Mouse (Mus musculus): ENCODE measurements around the gene BC107364. TPM values are rescaled to one million over a fixed set of nuclear protein-coding genes. Genes with fewer than 3 reads are reported as not detected.
"Not testable (repeated sequence)": the region's sequence is repeated elsewhere in the genome, so short reads cannot be mapped to it uniquely, and the experiment has no call there.

Gene BC107364
- total RNA-seq, 2 experiments from 2014 or later, result not detected

DNA sequence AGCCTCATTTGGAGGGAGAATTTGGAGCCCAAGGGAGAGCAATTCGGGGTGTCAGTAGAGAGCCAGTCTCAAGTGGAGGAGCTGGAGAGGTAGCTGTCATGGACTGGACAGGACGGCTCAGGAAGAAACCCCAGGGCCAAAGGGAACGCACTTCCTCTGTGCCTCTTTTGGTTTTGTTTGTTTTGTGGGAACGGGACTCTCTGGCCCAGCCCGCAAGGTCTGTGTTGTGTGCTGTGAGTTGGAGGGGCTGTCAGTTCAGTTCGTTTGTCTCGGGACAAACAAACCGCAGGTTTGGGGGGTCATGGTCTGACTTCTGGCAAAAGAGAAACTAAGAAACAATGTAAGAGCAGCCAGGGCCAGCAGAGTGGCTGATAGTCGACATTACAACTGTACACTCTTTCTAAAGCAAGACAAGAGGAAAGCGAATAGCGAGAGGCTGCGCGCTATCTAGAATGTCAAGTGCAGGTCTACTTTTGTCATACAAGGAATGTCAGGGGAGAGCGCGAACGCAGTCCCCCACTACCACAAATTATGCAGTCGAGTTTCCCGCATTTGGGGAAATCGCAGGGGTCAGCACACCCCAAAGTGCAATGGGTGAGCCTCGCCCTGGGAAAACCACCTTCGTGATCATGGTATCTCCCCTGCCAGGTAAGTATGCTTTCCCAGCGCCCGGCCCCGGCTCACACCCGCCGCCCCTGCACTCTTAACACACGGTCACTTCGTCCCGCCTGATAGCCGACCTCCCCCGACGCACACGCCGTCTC lies 34.1 kb upstream of the BC107364 start:
- DNase-seq, result not testable (repeated sequence)

DNA sequence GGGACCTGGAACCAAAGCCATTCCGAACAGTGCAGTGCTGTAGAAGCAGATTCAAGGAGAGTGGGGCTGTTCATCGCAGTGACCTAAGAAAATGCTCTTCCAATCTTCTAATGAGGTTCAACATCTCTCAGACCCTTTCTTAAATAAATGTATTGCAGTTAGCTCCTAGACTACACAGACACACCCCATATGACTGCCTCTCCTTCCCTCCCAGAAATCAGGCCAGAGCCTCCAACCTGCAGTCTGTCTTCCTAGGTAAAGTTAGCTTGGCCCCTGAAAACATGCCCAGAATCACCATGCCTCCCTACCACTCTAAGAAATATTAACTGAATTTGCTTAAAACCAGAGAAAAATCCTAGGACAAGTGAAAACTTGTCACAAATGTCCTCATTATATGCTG lies 33.3 kb upstream of the BC107364 start:
- DNase-seq, result no peak

DNA sequence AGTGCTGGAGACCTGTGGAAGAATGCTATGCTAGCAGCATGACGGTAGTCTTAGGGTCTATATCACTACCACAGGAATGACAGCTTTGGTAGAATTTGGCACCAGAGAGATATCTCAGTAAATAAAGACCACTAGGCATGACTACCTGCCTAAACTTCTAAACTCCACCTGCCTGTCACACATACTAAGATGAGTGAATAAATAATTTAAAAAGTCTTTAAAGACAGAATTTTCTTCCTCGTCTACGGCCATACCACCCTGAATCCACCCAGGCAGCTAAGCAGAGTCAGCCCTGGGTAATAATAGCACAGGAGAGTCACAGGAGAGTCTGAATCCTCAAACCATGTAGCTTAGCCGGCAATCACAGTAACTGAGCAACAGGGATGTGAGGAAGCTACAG lies 32.8 kb upstream of the BC107364 start:
- DNase-seq, result no peak

DNA sequence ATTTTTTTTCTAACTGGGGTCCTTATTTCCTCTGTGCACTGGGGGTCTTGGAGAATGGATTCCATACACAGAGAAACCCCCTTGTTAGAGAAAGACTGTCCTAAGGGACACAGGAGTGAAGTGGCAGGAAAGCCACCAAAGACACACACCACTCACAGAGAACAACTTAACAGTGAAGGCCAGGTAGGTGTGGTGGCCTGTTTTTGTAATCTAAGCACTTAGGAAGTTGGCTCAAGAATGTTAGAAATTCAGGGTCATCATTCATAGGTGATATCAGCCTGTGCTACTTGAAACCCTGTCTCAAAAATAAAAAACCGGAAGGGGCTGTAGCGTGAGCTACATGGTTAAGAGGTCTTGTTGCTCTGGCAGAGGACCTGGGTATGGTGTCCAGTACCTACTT lies 31.8 kb upstream of the BC107364 start:
- DNase-seq, result no peak

- not testable (repeated sequence) for DNase-seq
Observed at GRCm38 (mm10) chr3:96483044-96483443, 30.9 kb upstream of the BC107364 start.

GRCm38 (mm10) chr3:96482451-96482850 lies 30.3 kb upstream of the BC107364 start:
- no peak for DNase-seq

DNA sequence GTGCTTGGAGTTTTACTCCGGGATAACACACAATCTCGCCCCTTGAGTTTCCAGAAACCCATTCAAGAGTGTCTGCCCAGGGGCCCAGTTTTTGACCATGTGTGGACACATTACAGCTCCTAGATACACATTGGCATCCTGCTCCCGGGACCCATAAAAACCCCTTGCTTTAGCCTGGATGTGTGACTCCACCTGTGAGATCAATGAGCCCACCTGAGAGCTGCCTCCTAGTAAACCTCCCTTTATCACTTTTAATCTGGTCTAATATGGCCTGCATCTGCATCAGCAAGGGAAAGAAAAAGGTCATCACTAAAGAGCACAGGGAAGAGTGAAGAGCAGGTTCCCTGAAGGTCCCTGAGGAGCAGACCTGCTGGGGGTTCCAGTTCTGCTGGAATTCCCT lies 29.8 kb upstream of the BC107364 start:
- no peak for DNase-seq

DNA sequence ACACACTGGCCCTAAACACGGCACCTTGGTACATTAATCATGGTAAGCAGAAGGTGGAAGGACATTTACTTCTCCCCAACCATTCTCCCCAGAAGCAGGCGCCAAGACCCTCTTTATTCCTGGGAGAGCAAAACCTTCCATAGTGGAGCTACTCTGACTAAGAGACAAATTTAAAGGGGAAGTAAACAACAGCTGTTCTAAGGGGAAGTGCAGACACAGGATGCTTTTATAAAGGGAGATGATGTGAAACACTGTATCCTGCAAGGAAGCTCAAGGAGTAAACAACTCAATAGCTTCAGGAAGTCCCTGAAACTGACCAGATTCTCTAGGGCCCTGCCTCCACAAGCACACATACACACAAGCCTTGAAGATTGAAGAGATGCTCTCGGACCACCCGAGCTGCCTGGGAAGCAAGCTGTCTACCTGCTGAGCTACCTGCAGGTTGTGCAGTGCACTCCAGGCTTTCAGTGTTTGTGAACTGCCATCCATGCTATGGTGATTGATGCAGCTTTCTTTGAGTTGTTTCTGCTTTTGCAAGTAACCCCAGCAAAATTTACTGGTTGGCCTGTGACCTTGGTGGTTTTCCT lies 28.7 kb upstream of the BC107364 start:
- DNase-seq, result no peak

- DNase-seq, result no peak
Observed at GRCm38 (mm10) chr3:96479249-96479648, 27.1 kb upstream of the BC107364 start.

GRCm38 (mm10) chr3:96477558-96477957 lies 25.5 kb upstream of the BC107364 start:
- no peak for DNase-seq

GRCm38 (mm10) chr3:96477084-96477483 lies 25.0 kb upstream of the BC107364 start:
- no peak for DNase-seq

- no peak for DNase-seq
Observed at GRCm38 (mm10) chr3:96474909-96475655, 23.0 kb upstream of the BC107364 start.

- not testable (repeated sequence) for DNase-seq
Observed at GRCm38 (mm10) chr3:96473556-96473955, 21.4 kb upstream of the BC107364 start.

- no peak for DNase-seq
Observed at GRCm38 (mm10) chr3:96472066-96472465, 20.0 kb upstream of the BC107364 start.

DNA sequence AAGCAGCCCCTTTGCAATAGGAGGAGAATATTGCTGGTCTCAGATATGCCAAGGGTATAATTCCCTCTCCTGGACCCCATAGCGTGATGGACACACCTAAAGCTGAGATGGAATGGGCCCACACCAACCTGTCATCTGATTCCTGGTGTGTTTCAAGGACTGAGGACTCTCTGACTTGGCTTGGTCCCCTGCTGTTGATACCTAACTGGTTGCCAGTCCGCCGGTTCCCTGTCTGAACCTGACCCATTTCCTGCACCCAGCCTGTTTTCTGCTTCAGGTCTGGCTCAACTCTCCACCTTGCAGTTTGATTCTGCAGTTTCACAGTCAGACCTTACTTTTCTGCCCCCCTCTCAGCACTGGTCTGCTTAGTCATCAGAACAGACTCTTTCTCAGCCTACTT lies 17.5 kb upstream of the BC107364 start:
- no peak for DNase-seq

DNA sequence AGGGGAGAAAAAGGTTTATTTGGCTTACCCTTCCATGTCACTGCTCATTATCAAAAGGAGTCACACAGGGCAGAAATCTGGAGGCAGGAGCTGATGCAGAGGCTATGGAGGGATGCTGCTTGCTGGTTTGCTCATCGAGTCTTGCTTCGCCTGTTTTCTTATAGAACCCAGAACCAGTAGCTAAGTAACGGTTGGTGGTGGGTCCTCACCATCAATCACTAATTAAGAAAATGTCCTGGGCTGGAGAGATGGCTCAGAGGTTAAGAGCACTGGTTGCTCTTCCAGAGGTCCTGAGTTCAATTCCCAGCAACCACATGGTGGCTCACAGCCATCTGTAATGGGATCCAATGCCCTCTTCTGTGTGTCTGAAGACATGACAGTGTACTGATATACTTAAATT lies 16.2 kb upstream of the BC107364 start:
- DNase-seq, result not testable (repeated sequence)

- DNase-seq, result no peak
Observed at GRCm38 (mm10) chr3:96467641-96468040, 15.5 kb upstream of the BC107364 start.

DNA sequence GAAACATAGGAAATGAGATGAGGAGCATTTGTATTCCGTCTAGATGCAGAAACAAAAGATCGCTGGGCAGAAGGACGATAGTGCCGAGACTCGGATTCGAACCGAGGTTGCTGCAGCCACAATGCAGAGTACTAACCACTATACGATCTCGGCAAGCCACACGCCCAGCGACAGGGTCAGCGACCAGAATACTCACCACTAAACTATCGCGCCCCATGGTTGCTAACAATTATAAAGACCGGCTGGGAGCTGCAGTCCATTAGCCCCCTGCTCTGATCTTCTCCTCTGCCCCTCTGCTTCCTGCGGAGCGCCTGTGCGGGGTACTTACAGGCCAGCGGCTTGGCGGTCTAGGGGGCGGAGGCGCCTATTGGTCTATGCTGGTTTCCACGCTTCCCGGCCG lies 11.8 kb upstream of the BC107364 start:
- DNase-seq, result no peak

GRCm38 (mm10) chr3:96460568-96460870 lies 8.4 kb upstream of the BC107364 start:
- not testable (repeated sequence) for DNase-seq

GRCm38 (mm10) chr3:96459757-96460567 lies 7.9 kb upstream of the BC107364 start:
- not testable (repeated sequence) for DNase-seq

GRCm38 (mm10) chr3:96458886-96459439 lies 6.9 kb upstream of the BC107364 start:
- DNase-seq, result not testable (repeated sequence)

GRCm38 (mm10) chr3:96458008-96458407 lies 5.9 kb upstream of the BC107364 start:
- not testable (repeated sequence) for DNase-seq

Data from adrenal gland, postnatal 10 days (tissue).